Mouse (Mus musculus): ENCODE data around the gene Ankrd31. TPM values are rescaled to one million over a fixed set of nuclear protein-coding genes. Genes with fewer than 3 reads are reported as not detected.
"Not testable (repeated sequence)": the region's sequence is repeated elsewhere in the genome, so short reads cannot be mapped to it uniquely, and the experiment has no call there.

The Ankrd31 gene
- total RNA-seq, 2 experiments from 2014 or later, result not detected

DNA sequence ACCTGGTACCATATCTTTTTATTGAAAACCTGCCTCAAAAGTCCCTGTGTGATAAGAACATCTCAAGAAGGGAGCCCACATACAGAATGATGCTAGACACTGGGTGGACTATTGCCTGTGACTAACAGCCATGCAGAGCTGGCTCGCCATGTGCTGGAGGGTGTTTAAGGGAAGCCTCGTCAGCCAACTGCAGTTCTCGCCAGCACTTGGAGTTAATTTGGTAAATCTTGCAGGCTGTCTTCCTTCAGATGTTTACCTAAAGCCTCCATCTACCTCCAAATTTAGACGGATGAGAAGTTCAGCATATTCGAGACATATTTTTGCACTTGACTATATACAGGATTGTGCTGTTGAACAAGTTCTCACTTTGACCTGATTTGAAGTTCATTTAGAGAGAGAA, 184.7 kb downstream of the Ankrd31 start:
- DNase-seq, result no peak
- intact Hi-C loops (cut with DNase I; ENCODE audit: low total_unique reads), result no loop called here

DNA sequence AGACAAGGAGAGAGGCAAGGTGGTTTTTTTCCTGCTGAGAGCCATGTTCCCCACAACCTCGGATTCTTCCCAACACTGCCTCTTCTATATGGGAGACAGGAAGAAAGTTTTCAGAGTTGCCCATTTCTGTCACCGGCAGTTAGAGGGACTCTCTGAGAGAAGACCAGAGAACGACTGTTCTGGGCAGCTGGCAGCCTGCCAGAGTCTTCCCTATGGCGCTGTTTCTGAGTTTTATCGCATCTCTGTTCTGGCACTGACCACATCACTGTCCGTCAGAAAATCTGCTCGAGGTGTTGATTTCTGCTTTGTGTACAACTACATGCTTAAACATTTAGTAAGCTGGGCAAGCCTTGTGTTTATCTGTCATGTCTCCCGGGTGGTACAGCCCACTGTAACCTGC, 185.3 kb downstream of the Ankrd31 start:
- intact Hi-C loops (cut with DNase I; ENCODE audit: low total_unique reads), result no loop called here
- DNase-seq, result no peak

DNA sequence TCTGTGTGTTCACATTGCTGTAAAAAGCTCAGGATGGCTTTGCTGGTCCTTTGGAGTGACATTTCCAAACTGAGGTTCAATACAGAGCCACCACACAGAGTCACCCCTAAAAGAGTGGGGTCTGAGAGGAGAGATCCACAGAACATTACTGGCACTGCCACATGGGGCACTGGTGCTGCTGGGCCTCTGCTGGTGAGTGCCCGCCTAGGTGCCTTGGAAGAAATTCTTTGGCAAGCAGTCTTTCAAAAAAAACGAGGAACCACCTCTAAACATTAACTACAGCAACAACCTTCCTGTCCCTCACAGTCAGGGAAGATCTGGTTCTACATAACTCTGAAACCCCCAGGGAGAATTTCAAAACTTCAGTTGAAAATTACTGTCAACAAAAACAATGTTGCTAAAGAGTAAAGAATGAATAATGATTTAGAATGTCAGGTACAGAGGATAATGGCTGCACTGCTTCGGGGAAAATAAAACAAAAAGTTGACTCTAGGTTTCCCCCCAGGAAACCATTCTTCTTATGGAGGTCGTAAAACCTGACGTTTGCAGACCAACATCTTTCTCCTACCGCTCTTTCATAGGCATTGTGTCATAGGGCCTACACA, 188.2 kb downstream of the Ankrd31 start:
- no peak for DNase-seq
- intact Hi-C loops (cut with DNase I; ENCODE audit: low total_unique reads), result no loop called here

DNA sequence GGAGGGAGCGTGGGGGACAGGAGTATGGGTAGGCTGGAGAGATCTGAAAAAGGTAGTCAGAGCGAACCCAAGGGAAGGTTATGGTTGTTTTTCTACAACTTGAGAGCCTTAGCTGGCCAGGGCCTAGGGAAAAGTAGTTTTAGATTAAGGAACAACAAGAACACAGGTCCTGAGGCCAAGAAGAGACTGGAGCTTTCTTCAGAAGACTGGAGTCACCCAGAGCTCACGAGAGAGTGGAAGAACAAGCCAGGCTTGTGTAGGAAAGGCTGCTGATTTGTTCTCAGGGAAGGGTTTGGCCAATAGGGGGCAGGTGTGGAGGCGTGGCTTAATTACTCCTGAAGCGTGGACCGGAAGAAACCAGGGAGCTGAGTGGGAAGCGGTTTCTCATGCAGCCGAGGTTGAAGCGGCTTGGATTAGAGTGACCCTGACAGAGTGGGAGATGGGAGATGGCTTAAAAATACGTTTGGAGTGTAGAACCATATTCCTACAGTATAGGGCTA, 189.0 kb downstream of the Ankrd31 start:
- intact Hi-C loops (cut with DNase I; ENCODE audit: low total_unique reads), result no loop called here

DNA sequence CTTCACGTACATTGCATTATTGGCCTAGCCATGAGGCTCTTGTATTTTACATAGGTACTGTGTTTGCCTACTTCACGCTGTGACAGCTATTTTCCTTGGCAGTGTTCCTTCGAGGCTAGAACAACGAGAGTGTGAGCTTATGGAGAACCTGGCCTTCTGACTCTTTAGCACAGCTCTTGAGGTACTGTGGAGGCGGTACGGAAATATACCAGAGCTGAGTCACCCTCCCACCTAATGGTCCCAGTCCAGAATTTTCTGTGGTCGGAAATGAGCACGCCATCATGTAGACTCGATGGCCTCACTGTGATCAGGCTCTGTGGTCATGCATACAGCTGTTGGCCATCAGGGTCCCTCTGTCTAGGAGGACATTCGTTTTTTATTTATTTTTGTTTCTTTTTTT, 191.6 kb downstream of the Ankrd31 start:
- intact Hi-C loops (cut with DNase I; ENCODE audit: low total_unique reads), result no loop called here
- no peak for DNase-seq

More for the DNA sequence above, 189.0 kb downstream of the Ankrd31 start:
- DNase-seq, result no peak

DNA sequence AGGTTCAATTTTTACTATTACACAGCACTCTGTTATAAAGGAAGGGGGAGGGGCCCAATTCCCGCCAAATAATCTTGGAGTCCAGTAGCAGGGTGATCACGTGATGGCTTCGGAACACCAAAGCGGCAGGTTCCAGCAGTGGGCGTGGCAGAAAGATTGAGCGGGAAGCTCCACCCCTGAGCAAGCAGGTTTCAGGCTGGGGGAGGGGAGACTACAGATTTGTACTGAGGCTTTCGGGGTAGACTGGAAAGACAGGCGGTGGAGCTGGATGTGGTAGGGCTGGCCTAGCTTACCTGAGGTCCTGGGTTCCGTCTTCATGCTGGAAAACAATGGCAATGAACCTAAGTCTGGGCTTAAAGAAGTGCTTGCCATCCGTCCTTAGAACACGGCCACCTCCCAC, 193.4 kb downstream of the Ankrd31 start:
- intact Hi-C loops (cut with DNase I; ENCODE audit: low total_unique reads), result not testable (repeated sequence)

DNA sequence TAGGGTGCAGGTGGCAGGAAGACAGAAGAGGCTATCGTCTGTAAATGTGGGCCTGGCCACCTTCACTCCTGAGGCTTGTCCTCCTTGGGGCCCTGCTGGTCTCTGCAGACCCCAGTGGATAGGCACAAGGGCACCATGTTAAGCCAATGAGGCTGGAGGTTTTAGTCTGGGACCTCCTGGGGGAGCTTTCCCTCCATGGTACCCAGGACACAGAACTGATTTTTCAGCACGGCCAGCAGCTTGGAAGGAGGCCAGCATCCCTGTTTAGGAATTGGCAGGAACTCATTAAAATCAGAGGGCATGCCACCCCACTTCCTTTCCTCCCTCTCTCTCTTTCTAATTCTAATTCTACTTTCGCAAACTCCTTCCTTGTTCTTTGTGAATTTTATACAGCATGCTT, 195.5 kb downstream of the Ankrd31 start:
- no peak for DNase-seq
- intact Hi-C loops (cut with DNase I; ENCODE audit: low total_unique reads), result no loop called here

More for the DNA sequence above, 193.4 kb downstream of the Ankrd31 start:
- DNase-seq, result not testable (repeated sequence)

DNA sequence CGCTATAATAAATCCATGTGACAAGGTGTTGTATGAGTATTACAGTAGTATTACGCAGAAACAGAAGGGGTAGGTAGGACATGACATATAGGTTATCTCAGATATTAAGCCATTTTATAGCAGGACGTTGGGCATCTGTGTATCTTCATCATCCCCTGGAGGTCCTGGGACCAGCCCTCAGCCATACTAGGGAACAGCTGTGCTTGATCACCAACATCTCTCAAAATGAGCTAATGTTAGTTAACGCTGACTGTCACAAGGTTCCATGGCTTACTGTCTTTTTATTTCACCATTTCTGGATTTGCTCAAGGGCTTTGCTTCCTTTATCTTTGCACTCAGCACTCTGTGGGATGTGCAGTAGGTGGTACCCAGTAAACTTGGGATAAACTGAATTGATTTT, 197.7 kb downstream of the Ankrd31 start:
- intact Hi-C loops (cut with DNase I; ENCODE audit: low total_unique reads), result no loop called here
- DNase-seq, result no peak

DNA sequence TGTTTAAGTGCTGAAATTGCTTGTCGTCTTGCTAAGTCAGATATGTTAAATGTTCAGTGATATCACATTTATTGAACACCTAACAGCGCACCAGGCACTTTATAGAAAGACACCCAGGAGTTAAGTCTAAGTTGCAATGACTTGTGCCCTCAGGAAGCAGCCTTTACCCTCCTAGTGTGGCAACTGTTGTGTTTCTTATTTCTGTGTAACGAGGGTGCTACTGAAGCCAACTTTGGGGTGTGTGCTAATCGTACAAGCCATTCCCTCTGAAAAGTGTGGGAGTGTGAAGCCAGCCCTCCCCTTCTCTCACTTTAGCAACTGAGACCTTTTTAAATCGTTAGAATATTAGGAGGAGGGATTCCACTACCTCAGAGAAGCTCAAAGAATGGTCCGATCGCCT, 199.7 kb downstream of the Ankrd31 start:
- intact Hi-C loops (cut with DNase I; ENCODE audit: low total_unique reads), result no loop called here
- no peak for DNase-seq

DNA sequence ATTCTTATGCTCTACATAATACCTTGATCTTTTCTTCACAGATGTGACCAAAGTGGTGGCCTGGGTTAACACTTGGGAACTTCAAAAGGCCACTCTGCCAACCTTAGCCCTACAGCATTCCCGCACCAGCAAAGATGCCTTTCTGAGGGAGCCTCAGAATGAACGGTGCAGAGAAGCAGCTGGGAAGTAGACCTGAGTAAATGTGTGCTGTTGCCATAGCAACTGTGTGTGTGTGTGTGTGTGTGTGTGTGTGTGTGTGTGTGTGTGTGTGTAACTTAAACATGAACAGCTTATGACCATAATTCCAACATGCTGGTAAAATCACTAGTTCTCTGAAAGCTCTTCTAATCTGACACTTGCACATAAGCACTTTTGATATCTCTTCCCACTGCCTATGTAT, 203.8 kb downstream of the Ankrd31 start:
- intact Hi-C loops (cut with DNase I; ENCODE audit: low total_unique reads), result no loop called here

DNA sequence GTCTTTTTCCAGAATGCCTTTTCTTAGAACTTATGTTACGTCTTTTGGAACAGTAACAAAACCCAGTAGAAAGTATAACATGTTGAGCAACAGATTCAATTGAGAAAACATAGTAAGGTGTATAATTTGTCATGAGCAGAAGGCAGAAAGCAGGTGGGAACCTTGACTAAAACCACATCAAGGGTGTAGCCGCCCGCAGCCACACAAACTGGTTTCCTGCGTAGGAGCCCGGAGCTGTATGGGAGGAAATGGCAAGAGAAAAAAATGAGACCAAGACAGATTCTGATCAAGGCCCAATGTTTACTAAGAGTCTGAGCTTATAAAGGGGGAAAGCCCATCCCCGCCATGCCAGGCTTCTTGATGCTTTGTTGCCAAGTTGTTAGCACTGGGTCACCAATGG, 208.4 kb downstream of the Ankrd31 start:
- no peak for DNase-seq
- intact Hi-C loops (cut with DNase I; ENCODE audit: low total_unique reads), result no loop called here

More for the DNA sequence above, 203.8 kb downstream of the Ankrd31 start:
- DNase-seq, result no peak

Other genes starting within 250 kb of the Ankrd31 start
- gene Polk, start 205.7 kb upstream of the Ankrd31 start, total RNA-seq (2021), result 1 to 10 TPM; 3.3 to 4.0 TPM
- 10 to 100 TPM; 25.5 to 28.8 TPM for gene Col4a3bp, start 205.7 kb upstream of the Ankrd31 start, total RNA-seq (2021)
- 10 to 100 TPM in 1 of 2 experiments, 1 to 10 TPM in 1; 8.3 to 16.5 TPM for gene Hmgcr, start 77.3 kb upstream of the Ankrd31 start, total RNA-seq (2021)
- under 1 TPM; 0.11 to 0.23 TPM for gene Gcnt4, start 176.4 kb downstream of the Ankrd31 start, total RNA-seq (2021)